Mouse (Mus musculus): ENCODE data around the gene Olfr1339. TPM values are rescaled to one million over a fixed set of nuclear protein-coding genes. Genes with fewer than 3 reads are reported as not detected.

Gene Olfr1339
- not detected in 2 replicates for polyA plus RNA-seq (2015; fragmentation: Nextera tagmentation; extraction: Ambion mirVana)

GRCm38 (mm10) chr4:118731875-118732274, at the start of gene Olfr1339:
Olfr1339 (plus strand) TSS chr4:118732175.

DNA sequence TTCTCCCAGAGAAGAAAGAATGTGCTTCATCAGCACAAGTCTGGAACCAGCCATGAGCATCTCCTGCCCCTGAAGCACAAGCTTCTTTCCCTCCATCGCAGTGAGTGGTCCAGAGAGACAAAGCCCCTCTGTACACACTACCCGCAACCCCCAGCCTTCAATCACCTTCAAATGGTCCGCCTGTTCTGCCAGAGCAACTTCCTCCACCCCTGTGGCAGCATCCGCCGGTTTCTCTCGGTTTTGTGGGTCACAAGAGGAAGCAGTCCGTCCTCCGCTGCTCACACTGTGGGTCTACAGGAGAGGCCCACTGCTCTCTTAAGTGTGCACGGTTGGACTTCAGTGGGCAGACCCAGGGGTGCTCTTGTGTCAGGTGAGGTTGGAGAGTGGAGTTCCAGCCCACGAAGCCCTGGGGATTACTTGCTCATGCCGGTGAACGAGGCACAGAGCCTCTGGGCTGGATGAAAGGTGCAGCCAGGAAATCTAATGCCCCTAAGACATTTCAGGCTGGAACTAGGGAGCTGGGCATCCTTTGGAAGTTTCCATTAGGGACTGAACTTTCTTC, 39.5 kb upstream of the Olfr1339 start, which contains the start of gene Olfr1342:
Gene Olfr1342 (minus strand): TSS at position 345 of the 562 bp plus-strand sequence.

DNA sequence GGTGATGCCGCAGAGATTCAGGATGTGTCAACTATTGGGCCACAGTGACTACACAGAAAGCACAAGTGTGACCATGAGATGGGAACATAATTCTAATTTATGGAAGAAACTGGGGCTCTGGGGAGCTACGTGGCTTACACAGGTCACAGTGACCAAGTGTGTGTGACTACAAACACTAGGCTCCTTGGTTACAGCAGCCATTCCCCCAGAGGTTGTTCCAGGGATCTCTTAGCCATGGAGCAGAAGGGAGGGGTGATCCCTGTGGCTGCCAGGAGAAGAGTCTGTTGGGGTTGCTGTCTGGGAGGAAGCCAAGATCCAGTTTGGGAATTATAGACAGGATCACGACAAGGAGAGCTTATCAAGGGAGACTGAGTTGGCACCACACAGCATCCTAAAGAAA, 28.8 kb upstream of the Olfr1339 start, which contains the start of gene Olfr1341:
Gene Olfr1341 (plus strand): TSS at position 301 of the 400 bp plus-strand sequence.

GRCm38 (mm10) chr4:118719838-118720237, 12.1 kb upstream of the Olfr1339 start, which contains the start of gene Olfr1340:
Olfr1340 (plus strand) TSS chr4:118720138.

GRCm38 (mm10) chr4:118758637-118759036, 26.7 kb downstream of the Olfr1339 start, which contains the start of gene Olfr1338:
Olfr1338 (minus strand) TSS chr4:118758737.

DNA sequence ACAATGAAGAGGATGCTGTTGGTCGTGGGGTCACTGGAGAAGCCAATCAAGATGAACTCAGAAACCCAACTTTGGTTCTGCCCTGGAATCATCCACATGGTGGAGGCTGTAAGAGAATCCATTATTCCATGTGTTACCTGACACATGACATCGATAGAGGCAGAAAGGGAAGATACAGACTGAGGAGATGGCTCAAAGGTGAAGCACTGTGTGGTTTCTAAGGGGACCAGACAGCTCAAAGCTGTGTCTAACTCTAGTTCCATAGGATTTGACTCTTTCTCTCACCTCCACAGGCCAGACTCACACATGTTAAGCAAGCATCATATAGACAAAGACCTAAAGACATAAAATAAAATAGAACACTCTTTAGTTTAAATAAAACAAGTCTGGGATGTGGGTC, 50.5 kb downstream of the Olfr1339 start, which contains the start of gene Olfr1337:
Gene Olfr1337 (minus strand): TSS at position 101 of the 400 bp plus-strand sequence.

Other genes with a start within 250 kb of the Olfr1339 start
- 15.2 and 16.1 TPM in 2 replicates for gene Tie1, start 242.1 kb upstream of the Olfr1339 start, polyA plus RNA-seq (2015; fragmentation: Nextera tagmentation; extraction: Ambion mirVana)
- gene 2610528J11Rik, start 205.2 kb upstream of the Olfr1339 start, polyA plus RNA-seq (2015; fragmentation: Nextera tagmentation; extraction: Ambion mirVana) = 0.29 and 0.38 TPM in 2 replicates
- 0.24 and 0.28 TPM in 2 replicates for gene Tmem125, start 188.1 kb upstream of the Olfr1339 start, polyA plus RNA-seq (2015; fragmentation: Nextera tagmentation; extraction: Ambion mirVana)
- gene Cfap57, start 111.4 kb upstream of the Olfr1339 start, polyA plus RNA-seq (2015; fragmentation: Nextera tagmentation; extraction: Ambion mirVana) = 0.42 and 0.49 TPM in 2 replicates
- 111 and 115 TPM in 2 replicates for gene Ebna1bp2, start 111.4 kb upstream of the Olfr1339 start, polyA plus RNA-seq (2015; fragmentation: Nextera tagmentation; extraction: Ambion mirVana)
- gene Olfr62, start 73.2 kb upstream of the Olfr1339 start, polyA plus RNA-seq (2015; fragmentation: Nextera tagmentation; extraction: Ambion mirVana) = not detected in 2 replicates
- gene Olfr1342, start 39.4 kb upstream of the Olfr1339 start, polyA plus RNA-seq (2015; fragmentation: Nextera tagmentation; extraction: Ambion mirVana) = not detected in 2 replicates
- not detected in 2 replicates for gene Olfr1341, start 28.7 kb upstream of the Olfr1339 start, polyA plus RNA-seq (2015; fragmentation: Nextera tagmentation; extraction: Ambion mirVana)
- gene Olfr1340, start 12.0 kb upstream of the Olfr1339 start, polyA plus RNA-seq (2015; fragmentation: Nextera tagmentation; extraction: Ambion mirVana) = not detected in 2 replicates
- gene Olfr1338, start 26.6 kb downstream of the Olfr1339 start, polyA plus RNA-seq (2015; fragmentation: Nextera tagmentation; extraction: Ambion mirVana) = not detected in 2 replicates
- not detected in 2 replicates for gene Olfr1337, start 50.4 kb downstream of the Olfr1339 start, polyA plus RNA-seq (2015; fragmentation: Nextera tagmentation; extraction: Ambion mirVana)
- not detected in 2 replicates for gene Olfr1335, start 77.8 kb downstream of the Olfr1339 start, polyA plus RNA-seq (2015; fragmentation: Nextera tagmentation; extraction: Ambion mirVana)
- gene Olfr1333, start 104.1 kb downstream of the Olfr1339 start, polyA plus RNA-seq (2015; fragmentation: Nextera tagmentation; extraction: Ambion mirVana) = not detected in 2 replicates
- not detected in 2 replicates for gene Olfr1331, start 132.5 kb downstream of the Olfr1339 start, polyA plus RNA-seq (2015; fragmentation: Nextera tagmentation; extraction: Ambion mirVana)
- gene Olfr1330, start 156.4 kb downstream of the Olfr1339 start, polyA plus RNA-seq (2015; fragmentation: Nextera tagmentation; extraction: Ambion mirVana) = not detected in 2 replicates
- gene Olfr1329, start 185.3 kb downstream of the Olfr1339 start, polyA plus RNA-seq (2015; fragmentation: Nextera tagmentation; extraction: Ambion mirVana) = not detected in 2 replicates
- not detected in 2 replicates for gene Olfr1328, start 206.4 kb downstream of the Olfr1339 start, polyA plus RNA-seq (2015; fragmentation: Nextera tagmentation; extraction: Ambion mirVana)
- not detected in 2 replicates for gene Lao1, start 229.4 kb downstream of the Olfr1339 start, polyA plus RNA-seq (2015; fragmentation: Nextera tagmentation; extraction: Ambion mirVana)